Mouse (Mus musculus) thymus, adult 2 months (tissue): ENCODE data around the gene Etl4.

ENCODE experiments used
- CTCF ChIP-seq: fragments of 200-500 bp; IDR thresholded peaks from 2 replicates; pipeline ENCODE4 v1.5.1; 2012; ENCODE audit warnings: mild to moderate bottlenecking, control low read depth, low read length, moderate library complexity, borderline replicate concordance; ENCODE audit not compliant: control insufficient read depth, poor library complexity, insufficient read depth; ENCODE audit errors: extremely low read depth
- POLR2A ChIP-seq: fragments of 200-500 bp; IDR thresholded peaks from 2 replicates; pipeline ENCODE4 v1.6.1; 2012; ENCODE audit warnings: mild to moderate bottlenecking, low read length, control low read depth, moderate library complexity; ENCODE audit not compliant: control insufficient read depth, poor library complexity, insufficient read depth; ENCODE audit errors: extremely low read depth

- TF ChIP-seq POLR2A: no peak
- TF ChIP-seq CTCF: no peak
These were observed 20.4 kb downstream of the Etl4 start for GRCm38 (mm10) chr2:19930009-19930408.
